Mouse (Mus musculus) cerebellum, postnatal 25 days (tissue): ENCODE measurements around the gene Acta1.
A peak's percentile ranks its signal among the peaks of the same experiment; 100 is the strongest.

Source experiments
- DNase-seq, 2 experiments: peaks; one replicate each; pipeline ENCODE4 v3.0.0; 2021; ENCODE audit warnings: mixed read lengths in 2 of 2

The Acta1 gene

GRCm38 (mm10) chr8:123842086-123842485 lies 52.5 kb downstream of the Acta1 start:
- peak in 1 of 2 experiments; percentile 17 for DNase-seq
